Mouse (Mus musculus): ENCODE data around the gene Foxj1. TPM values are rescaled to one million over a fixed set of nuclear protein-coding genes. Genes with fewer than 3 reads are reported as not detected.

Foxj1 gene
- polyA plus RNA-seq, 1 experiment from 2014 or later, result 7.3 TPM

DNA sequence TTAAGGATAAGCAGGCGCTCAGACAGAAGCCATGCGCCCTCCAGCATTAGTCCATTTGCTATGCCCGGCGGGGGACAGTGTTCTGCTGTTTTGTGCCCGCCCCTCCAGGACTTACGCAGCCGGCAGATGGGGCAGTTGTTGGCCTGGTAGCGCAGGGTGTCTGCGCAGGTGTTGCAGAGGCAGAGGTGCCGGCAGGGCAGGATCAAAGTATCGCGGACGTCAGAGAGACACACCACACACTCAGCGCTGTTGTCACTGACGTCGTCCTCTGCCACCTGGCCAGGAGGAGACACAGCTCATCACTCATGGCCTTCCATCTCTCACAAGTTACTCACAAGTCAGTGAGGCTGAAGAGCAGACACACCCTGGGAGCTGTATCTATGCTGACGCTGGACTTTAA is 19.3 kb upstream of the Foxj1 start:
- Histone ChIP-seq H3K4me2 (ENCODE audit: low read length) (no peak overlapping the region), H3K9me3 (replicated peaks; ENCODE audit: control insufficient read depth, low read length) (no peaks in the 10 kb centered on the region), H3K9ac (ENCODE audit: low read length) (no peak overlapping the region), H3K27me3 (replicated peaks; ENCODE audit: control insufficient read depth, insufficient read depth, low read length) (no peaks in the 10 kb centered on the region), H3K4me3 (ENCODE audit: low read depth, low read length) (no peak overlapping the region), H3K27ac (ENCODE audit: low read depth, low read length) (no peak overlapping the region), H3K4me1 (ENCODE audit: control insufficient read depth, insufficient read depth, low read length) (no peaks in the 10 kb centered on the region), H3K36me3 (ENCODE audit: control insufficient read depth, insufficient read depth, low read length) (peaks cover 69% of the 10 kb centered on the region)
- DNase-seq (ENCODE audit: low spot score) (no peak), ATAC-seq (no peak)
- WGBS, result 43% methylated on average over 17 of the region's 17 CpGs

DNA sequence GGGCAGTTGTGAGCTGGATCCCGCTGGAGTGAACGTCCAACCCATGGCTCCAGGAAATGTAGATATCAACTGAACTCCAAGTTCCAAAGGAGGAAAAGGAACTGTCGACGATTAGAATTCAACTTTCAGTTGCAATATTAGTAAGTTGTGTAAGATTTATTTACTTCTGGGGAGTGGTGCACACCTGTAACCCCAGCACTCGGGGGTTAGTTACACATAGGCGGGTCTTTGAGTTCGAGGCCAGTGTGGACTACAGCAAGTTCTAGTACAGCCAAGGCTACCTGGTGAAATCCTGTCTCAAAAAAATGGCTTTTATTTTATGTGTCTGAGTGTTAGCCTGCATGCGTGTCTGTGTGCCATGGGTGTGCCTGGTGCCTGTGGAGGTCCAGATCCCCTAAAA is 18.3 kb upstream of the Foxj1 start:
- H3K36me3 ChIP-seq (ENCODE audit: control insufficient read depth, insufficient read depth, low read length), result peaks cover 69% of the 10 kb centered on the region
- no peaks in the 10 kb centered on the region for H3K9me3 ChIP-seq (replicated peaks; ENCODE audit: control insufficient read depth, low read length)
- no peak overlapping the region for H3K27ac ChIP-seq (ENCODE audit: low read depth, low read length)
- WGBS, result 94% methylated on average over 8 of the region's 8 CpGs
- no peak overlapping the region for H3K4me2 ChIP-seq (ENCODE audit: low read length)
- H3K4me3 ChIP-seq (ENCODE audit: low read depth, low read length), result no peak overlapping the region
- DNase-seq (ENCODE audit: low spot score), result no peak
- ATAC-seq, result no peak
- H3K4me1 ChIP-seq (ENCODE audit: control insufficient read depth, insufficient read depth, low read length), result no peaks in the 10 kb centered on the region
- H3K9ac ChIP-seq (ENCODE audit: low read length), result no peak overlapping the region
- no peaks in the 10 kb centered on the region for H3K27me3 ChIP-seq (replicated peaks; ENCODE audit: control insufficient read depth, insufficient read depth, low read length)

DNA sequence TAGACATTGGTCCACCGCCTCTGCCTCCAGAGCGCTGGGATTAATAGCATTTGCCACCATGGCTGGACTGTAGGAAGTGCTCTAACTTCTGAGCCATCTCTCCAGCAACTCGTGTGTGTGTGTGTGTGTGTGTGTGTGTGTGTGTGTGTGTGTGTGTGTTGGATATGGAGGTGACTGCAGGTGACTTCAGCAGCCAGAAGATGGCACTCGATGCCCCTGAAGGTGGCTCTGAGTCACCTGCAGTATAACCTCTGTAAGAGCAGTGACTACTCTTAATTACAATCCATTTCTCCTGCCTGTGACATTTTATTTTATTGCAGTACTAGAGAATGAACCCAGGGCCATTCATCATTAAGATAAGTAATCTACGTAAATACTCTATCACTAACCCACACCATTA is 16.1 kb upstream of the Foxj1 start:
- Histone ChIP-seq H3K9ac (ENCODE audit: low read length) (no peak overlapping the region), H3K4me3 (ENCODE audit: low read depth, low read length) (no peak overlapping the region), H3K27me3 (replicated peaks; ENCODE audit: control insufficient read depth, insufficient read depth, low read length) (no peaks in the 10 kb centered on the region), H3K4me2 (ENCODE audit: low read length) (no peak overlapping the region), H3K9me3 (replicated peaks; ENCODE audit: control insufficient read depth, low read length) (no peaks in the 10 kb centered on the region), H3K4me1 (ENCODE audit: control insufficient read depth, insufficient read depth, low read length) (no peaks in the 10 kb centered on the region), H3K36me3 (ENCODE audit: control insufficient read depth, insufficient read depth, low read length) (peaks cover 75% of the 10 kb centered on the region), H3K27ac (ENCODE audit: low read depth, low read length) (no peak overlapping the region)
- DNase-seq (ENCODE audit: low spot score) (no peak), ATAC-seq (no peak)
- 90% methylated on average over 5 of the region's 5 CpGs for WGBS

DNA sequence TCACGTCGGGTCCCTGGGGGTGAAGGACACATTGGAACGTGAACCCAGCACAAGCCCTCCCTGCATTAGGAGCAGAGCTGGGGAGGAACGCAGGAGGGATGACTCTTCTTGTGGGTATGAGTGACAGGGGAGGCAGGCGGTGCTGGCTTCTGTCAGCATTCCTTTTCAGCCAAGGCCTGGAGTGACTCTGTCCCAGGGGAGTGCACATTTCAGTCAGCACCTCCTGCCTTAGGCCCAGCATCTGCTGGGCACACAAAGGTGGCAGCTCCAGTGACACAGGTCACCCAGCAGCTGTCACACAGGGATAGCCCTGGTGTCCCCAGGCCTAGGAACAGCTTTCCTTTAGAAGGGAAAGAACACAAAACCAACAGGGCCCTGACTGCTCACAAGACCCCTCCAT is 12.8 kb upstream of the Foxj1 start:
- no peak overlapping the region for H3K9ac ChIP-seq (ENCODE audit: low read length)
- ATAC-seq (no peak), DNase-seq (ENCODE audit: low spot score) (no peak)
- no peaks in the 10 kb centered on the region for H3K4me1 ChIP-seq (ENCODE audit: control insufficient read depth, insufficient read depth, low read length)
- H3K36me3 ChIP-seq (ENCODE audit: control insufficient read depth, insufficient read depth, low read length), result peaks cover 74% of the 10 kb centered on the region
- H3K27me3 ChIP-seq (replicated peaks; ENCODE audit: control insufficient read depth, insufficient read depth, low read length), result no peaks in the 10 kb centered on the region
- 78% methylated on average over 5 of the region's 5 CpGs for WGBS
- no peak overlapping the region for H3K27ac ChIP-seq (ENCODE audit: low read depth, low read length)
- no peak overlapping the region for H3K4me2 ChIP-seq (ENCODE audit: low read length)
- H3K4me3 ChIP-seq (ENCODE audit: low read depth, low read length), result no peak overlapping the region
- no peaks in the 10 kb centered on the region for H3K9me3 ChIP-seq (replicated peaks; ENCODE audit: control insufficient read depth, low read length)

DNA sequence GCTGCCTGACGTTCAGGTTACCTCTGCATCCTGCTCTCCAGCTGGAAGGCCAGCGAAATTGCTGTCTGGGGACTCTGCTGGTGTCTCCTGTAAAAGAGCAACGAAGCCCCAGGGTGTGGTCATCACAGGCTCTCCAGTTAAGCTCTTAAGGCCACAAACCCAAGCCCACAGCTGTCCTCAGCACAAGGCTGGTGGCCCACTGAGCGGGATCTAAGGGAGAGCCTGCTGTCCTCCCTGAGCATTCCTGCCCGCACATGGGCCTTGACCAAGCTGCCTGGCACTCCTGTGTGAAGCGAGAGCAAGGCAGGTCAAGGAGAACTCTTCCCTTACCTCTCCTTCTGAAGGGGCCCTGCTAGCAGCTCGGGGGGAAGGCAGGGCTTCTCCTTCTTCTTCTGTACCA is 11.8 kb upstream of the Foxj1 start:
- Histone ChIP-seq H3K9ac (ENCODE audit: low read length) (no peak overlapping the region), H3K9me3 (replicated peaks; ENCODE audit: control insufficient read depth, low read length) (no peaks in the 10 kb centered on the region), H3K36me3 (ENCODE audit: control insufficient read depth, insufficient read depth, low read length) (peaks cover 81% of the 10 kb centered on the region), H3K4me1 (ENCODE audit: control insufficient read depth, insufficient read depth, low read length) (no peaks in the 10 kb centered on the region), H3K27me3 (replicated peaks; ENCODE audit: control insufficient read depth, insufficient read depth, low read length) (no peaks in the 10 kb centered on the region), H3K4me3 (ENCODE audit: low read depth, low read length) (no peak overlapping the region), H3K4me2 (ENCODE audit: low read length) (no peak overlapping the region), H3K27ac (ENCODE audit: low read depth, low read length) (no peak overlapping the region)
- ATAC-seq, result no peak
- WGBS, result 88% methylated on average over 7 of the region's 7 CpGs
- DNase-seq (ENCODE audit: low spot score), result no peak

DNA sequence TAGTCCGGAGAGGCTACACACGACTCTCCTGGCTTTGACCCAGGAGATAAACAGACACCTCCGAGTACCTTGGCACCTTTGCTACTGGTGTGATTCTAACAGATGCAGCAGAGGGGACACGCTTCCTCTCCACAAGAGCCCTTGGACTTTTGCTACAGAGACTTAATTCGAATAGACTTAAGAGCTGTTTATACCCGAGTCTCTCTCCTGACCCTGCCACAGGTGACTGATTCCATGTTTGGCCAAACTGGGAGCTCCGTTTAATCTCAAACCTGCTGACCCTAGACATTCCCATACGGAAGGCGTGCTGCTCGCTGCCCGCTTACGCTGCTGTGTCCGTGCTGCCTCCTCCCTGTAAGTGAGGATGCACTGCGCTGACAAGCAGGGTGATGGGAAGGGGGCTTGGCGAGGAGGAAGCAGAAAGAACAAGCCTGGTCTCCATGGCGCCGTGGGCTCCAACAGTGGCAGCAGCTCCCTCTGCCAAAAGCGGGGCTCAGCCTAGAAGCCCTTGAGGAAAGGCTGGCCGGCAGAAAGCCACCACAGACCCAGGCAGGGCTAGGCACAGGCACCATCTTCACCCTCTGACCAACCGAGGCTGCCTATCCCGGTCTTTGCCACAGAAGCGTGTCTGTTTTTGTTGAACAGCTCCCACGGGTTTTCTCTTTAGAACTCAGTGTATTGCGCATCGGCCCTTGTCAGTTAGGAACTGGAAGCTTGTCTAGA is 7.0 kb upstream of the Foxj1 start:
- no peak for ATAC-seq
- Histone ChIP-seq H3K36me3 (ENCODE audit: control insufficient read depth, insufficient read depth, low read length) (peaks cover 77% of the 10 kb centered on the region), H3K27me3 (replicated peaks; ENCODE audit: control insufficient read depth, insufficient read depth, low read length) (no peaks in the 10 kb centered on the region), H3K9me3 (replicated peaks; ENCODE audit: control insufficient read depth, low read length) (no peaks in the 10 kb centered on the region), H3K4me1 (ENCODE audit: control insufficient read depth, insufficient read depth, low read length) (no peaks in the 10 kb centered on the region), H3K27ac (ENCODE audit: low read depth, low read length) (no peak overlapping the region), H3K4me2 (ENCODE audit: low read length) (no peak overlapping the region), H3K9ac (ENCODE audit: low read length) (no peak overlapping the region), H3K4me3 (ENCODE audit: low read depth, low read length) (no peak overlapping the region)
- DNase-seq (ENCODE audit: low spot score), result peak; percentile 33
- WGBS, result 73% methylated on average over 25 of the region's 25 CpGs

DNA sequence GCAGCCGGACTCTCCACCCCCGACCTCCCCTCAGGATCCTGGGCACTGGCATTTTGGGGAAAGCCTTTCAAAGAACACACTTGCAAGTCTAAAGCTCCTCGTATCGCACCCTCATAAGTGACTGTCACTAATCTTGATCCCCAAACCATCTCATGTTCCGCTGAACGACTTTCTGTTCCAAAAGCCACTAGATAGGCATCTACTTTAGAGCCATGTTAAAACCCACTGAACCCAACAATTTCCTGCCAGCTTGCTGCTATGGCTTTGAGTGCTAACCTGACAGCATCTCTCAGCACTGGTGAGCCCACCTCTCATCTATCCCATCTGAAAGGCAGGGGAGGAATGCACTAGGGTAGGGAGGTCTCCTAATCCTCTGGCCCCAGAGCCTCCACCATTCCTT is 2.3 kb upstream of the Foxj1 start:
- Histone ChIP-seq H3K4me3 (ENCODE audit: low read depth, low read length) (no peak overlapping the region), H3K4me1 (ENCODE audit: control insufficient read depth, insufficient read depth, low read length) (peaks cover 34% of the 10 kb centered on the region), H3K9me3 (replicated peaks; ENCODE audit: control insufficient read depth, low read length) (no peaks in the 10 kb centered on the region), H3K9ac (ENCODE audit: low read length) (peak overlapping the region; percentile 65), H3K27ac (ENCODE audit: low read depth, low read length) (no peak overlapping the region), H3K4me2 (ENCODE audit: low read length) (no peak overlapping the region), H3K27me3 (replicated peaks; ENCODE audit: control insufficient read depth, insufficient read depth, low read length) (peaks cover 8% of the 10 kb centered on the region), H3K36me3 (ENCODE audit: control insufficient read depth, insufficient read depth, low read length) (peaks cover 34% of the 10 kb centered on the region)
- WGBS, result 84% methylated on average over 6 of the region's 6 CpGs
- ATAC-seq (no peak), DNase-seq (ENCODE audit: low spot score) (no peak)

DNA sequence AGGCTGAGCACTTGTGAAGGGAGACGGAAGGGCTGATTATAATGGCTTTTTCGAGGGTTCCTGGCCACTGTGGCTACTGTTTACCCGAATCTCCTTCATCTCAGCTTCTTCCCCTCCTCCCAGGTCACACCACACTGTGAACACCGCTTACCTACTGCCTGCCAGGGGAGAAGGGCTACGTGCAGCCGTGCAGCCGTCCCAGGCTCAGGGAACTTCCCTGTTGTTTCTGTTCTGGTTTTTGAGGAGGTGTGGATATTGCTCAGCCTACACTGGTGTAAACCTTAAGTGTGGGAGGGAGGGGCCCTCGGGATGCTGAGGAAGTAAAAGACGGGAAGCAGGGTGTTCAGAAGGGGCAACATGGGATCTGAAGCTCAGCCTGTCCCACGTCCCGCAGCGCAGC is 1.8 kb upstream of the Foxj1 start:
- Histone ChIP-seq H3K4me3 (ENCODE audit: low read depth, low read length) (no peak overlapping the region), H3K27ac (ENCODE audit: low read depth, low read length) (no peak overlapping the region), H3K4me2 (ENCODE audit: low read length) (peak overlapping the region; percentile 99), H3K9me3 (replicated peaks; ENCODE audit: control insufficient read depth, low read length) (no peaks in the 10 kb centered on the region), H3K9ac (ENCODE audit: low read length) (peak overlapping the region; percentile 65), H3K36me3 (ENCODE audit: control insufficient read depth, insufficient read depth, low read length) (peaks cover 28% of the 10 kb centered on the region), H3K27me3 (replicated peaks; ENCODE audit: control insufficient read depth, insufficient read depth, low read length) (peaks cover 8% of the 10 kb centered on the region), H3K4me1 (ENCODE audit: control insufficient read depth, insufficient read depth, low read length) (peaks cover 39% of the 10 kb centered on the region)
- DNase-seq (ENCODE audit: low spot score), result no peak
- WGBS, result 69% methylated on average over 12 of the region's 12 CpGs
- no peak for ATAC-seq

DNA sequence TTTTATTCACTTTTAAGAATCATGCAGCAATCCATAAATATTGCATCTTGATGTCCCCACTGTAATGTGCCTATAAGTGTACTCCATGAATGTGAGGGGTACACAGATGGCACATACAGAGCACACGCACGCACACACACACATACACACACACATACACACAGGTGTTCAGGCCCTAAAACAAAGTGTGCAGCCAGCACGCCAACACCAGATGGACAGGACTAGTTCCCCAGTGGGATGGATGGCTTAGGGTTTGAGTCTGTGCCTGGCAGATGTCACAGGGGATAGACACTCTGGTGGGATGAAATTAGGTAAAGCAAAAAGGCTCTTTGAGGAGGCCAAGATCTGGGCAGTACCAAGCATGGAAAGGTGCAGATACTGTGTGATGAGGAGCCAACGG is 1.2 kb upstream of the Foxj1 start:
- Histone ChIP-seq H3K9me3 (replicated peaks; ENCODE audit: control insufficient read depth, low read length) (no peaks in the 10 kb centered on the region), H3K9ac (ENCODE audit: low read length) (peak overlapping the region; percentile 65)
- no peak for DNase-seq (ENCODE audit: low spot score)

More for the DNA sequence above, 1.2 kb upstream of the Foxj1 start:
- H3K4me3 ChIP-seq (ENCODE audit: low read depth, low read length), result no peak overlapping the region
- no peak overlapping the region for H3K27ac ChIP-seq (ENCODE audit: low read depth, low read length)
- H3K4me2 ChIP-seq (ENCODE audit: low read length), result peak overlapping the region; percentile 99
- peaks cover 26% of the 10 kb centered on the region for H3K36me3 ChIP-seq (ENCODE audit: control insufficient read depth, insufficient read depth, low read length)
- H3K4me1 ChIP-seq (ENCODE audit: control insufficient read depth, insufficient read depth, low read length), result peaks cover 43% of the 10 kb centered on the region
- H3K27me3 ChIP-seq (replicated peaks; ENCODE audit: control insufficient read depth, insufficient read depth, low read length), result peaks cover 8% of the 10 kb centered on the region
- WGBS, result 73% methylated on average over 4 of the region's 4 CpGs
- no peak for ATAC-seq

All from forebrain, embryonic 14.5 days (tissue).